In genomic region chr2:171996979-171997686, GRCm38 (mm10) we compare ENCODE assay signal across 9 mouse cellular contexts. TPM values are rescaled to one million over a fixed set of nuclear protein-coding genes. Genes with fewer than 3 reads are reported as not detected.
DNase-seq lines count a peak whose midpoint lies in the region; ATAC-seq lines count a peak whose summit lies in the region.
"Had no signal": no experiment of that assay in that cellular context is flagged by ENCODE, and none has a peak within 500 bp of the region (broad histone marks: within the 10 kb centered on the region; RNA-seq: fewer than 3 reads in every experiment).

No protein-coding gene starts in this region.

- H3K27ac ChIP-seq in kidney, embryonic 16.5 days (ENCODE audit: low read length) = no peak overlapping the region
- no peak overlapping the region for H3K27ac ChIP-seq in intestine, embryonic 16.5 days (ENCODE audit: low read length)
- no peak overlapping the region for H3K27ac ChIP-seq in midbrain, embryonic 15.5 days

- no peaks in the 10 kb centered on the region for H3K27me3 ChIP-seq in kidney, embryonic 16.5 days (ENCODE audit: insufficient read depth, low read length)
- no peaks in the 10 kb centered on the region for H3K27me3 ChIP-seq in intestine, embryonic 16.5 days (replicated peaks; ENCODE audit: control insufficient read depth, insufficient read depth, low read length)
- no peaks in the 10 kb centered on the region for H3K27me3 ChIP-seq in midbrain, embryonic 15.5 days (replicated peaks)
- H3K27me3 ChIP-seq: megakaryocyte, embryonic 14.5 days had no signal

- ATAC-seq in kidney, embryonic 16.5 days (ENCODE audit: low FRiP score, low TSS enrichment) = peak; percentile 89
- peak; percentile 73 for ATAC-seq in intestine, embryonic 16.5 days
- peak; percentile 75 for ATAC-seq in midbrain, embryonic 15.5 days (replicated peaks)

- peaks cover 11% of the 10 kb centered on the region; the same call in 1 of the 2 replicates for H3K4me1 ChIP-seq in kidney, embryonic 16.5 days (ENCODE audit: insufficient read depth, low read length)
- H3K4me1 ChIP-seq in intestine, embryonic 16.5 days (ENCODE audit: control insufficient read depth, insufficient read depth, low read length) = 0 out of 2 replicates have a peak, but pooled peaks cover 4% of the 10 kb centered on the region
- H3K4me1 ChIP-seq in midbrain, embryonic 15.5 days = 0 out of 2 replicates have a peak, but pooled peaks cover 2% of the 10 kb centered on the region
- H3K4me1 ChIP-seq: megakaryocyte, embryonic 14.5 days had no signal

- no peak overlapping the region for H3K4me3 ChIP-seq in kidney, embryonic 16.5 days (ENCODE audit: low read length)
- H3K4me3 ChIP-seq in intestine, embryonic 16.5 days (ENCODE audit: low read length) = no peak overlapping the region
- no peak overlapping the region for H3K4me3 ChIP-seq in midbrain, embryonic 15.5 days
- H3K4me3 ChIP-seq: megakaryocyte, embryonic 14.5 days had no signal

- no peaks in the 10 kb centered on the region for H3K36me3 ChIP-seq in kidney, embryonic 16.5 days (ENCODE audit: insufficient read depth, low read length)
- H3K36me3 ChIP-seq in intestine, embryonic 16.5 days (ENCODE audit: control insufficient read depth, insufficient read depth, low read length) = no peaks in the 10 kb centered on the region
- no peaks in the 10 kb centered on the region for H3K36me3 ChIP-seq in midbrain, embryonic 15.5 days (replicated peaks)

- peak; percentile 2 to 42 for DNase-seq in adrenal gland, postnatal 36 days
- DNase-seq in adrenal gland, postnatal 4 days (ENCODE audit: low spot score in 2 of 2) = no peak
- DNase-seq in kidney, adult 9 months = no peak
- no peak for DNase-seq in left cerebral cortex, postnatal 14 days (ENCODE audit: low spot score in 2 of 2)
- no peak for DNase-seq in spleen, postnatal 36 days (ENCODE audit: low spot score in 2 of 2)

- H3K4me2 ChIP-seq in kidney, embryonic 16.5 days (replicated peaks; ENCODE audit: low read depth, low read length) = no peak overlapping the region
- H3K4me2 ChIP-seq in intestine, embryonic 16.5 days (ENCODE audit: low read depth, low read length) = no peak overlapping the region
- H3K4me2 ChIP-seq in midbrain, embryonic 15.5 days = no peak overlapping the region

- no peaks in the 10 kb centered on the region; the same call in 1 of the 2 replicates for H3K9me3 ChIP-seq in kidney, embryonic 16.5 days (ENCODE audit: low read length)
- H3K9me3 ChIP-seq in intestine, embryonic 16.5 days (ENCODE audit: control insufficient read depth, low read length) = no peaks in the 10 kb centered on the region
- H3K9me3 ChIP-seq in midbrain, embryonic 15.5 days = no peaks in the 10 kb centered on the region

- no peak overlapping the region for H3K9ac ChIP-seq in kidney, embryonic 16.5 days (replicated peaks; ENCODE audit: low read length)
- H3K9ac ChIP-seq in intestine, embryonic 16.5 days (ENCODE audit: low read depth, low read length) = no peak overlapping the region
- no peak overlapping the region for H3K9ac ChIP-seq in midbrain, embryonic 15.5 days

- 51% methylated on average over 6 of the region's 6 CpGs for WGBS in kidney, embryonic 16.5 days
- WGBS in intestine, embryonic 16.5 days = 42% methylated on average over 6 of the region's 6 CpGs
- WGBS in midbrain, embryonic 15.5 days = 49% methylated on average over 6 of the region's 6 CpGs

- intact Hi-C loops in left cerebral cortex, postnatal 14 days (cut with DNase I) = no loop called here

RNA-seq across cellular contexts. Expression of gene Cbln4, which starts 46.1 kb away (rescaled TPM):
- total RNA-seq in adrenal gland, postnatal 36 days (2021) = not detected
- total RNA-seq in adrenal gland, postnatal 4 days (2021) = under 1 TPM in 1 of 2 experiments, not detected in 1; 0.17 TPM
- 4.5 and 4.9 TPM in 2 replicates for polyA plus RNA-seq in kidney, embryonic 16.5 days (2015; fragmentation: Nextera tagmentation; extraction: Ambion mirVana)
- polyA plus RNA-seq in intestine, embryonic 16.5 days (2015; fragmentation: Nextera tagmentation; extraction: Ambion mirVana) = 0.10 and 0.29 TPM in 2 replicates
- 34.4 and 39.8 TPM in 2 replicates for polyA plus RNA-seq in midbrain, embryonic 15.5 days (2015; fragmentation: Nextera tagmentation; extraction: Ambion mirVana)
- total RNA-seq in left cerebral cortex, postnatal 14 days (2021) = 10 to 100 TPM in 1 of 2 experiments, 1 to 10 TPM in 1; 5.3 to 12.1 TPM

Comparison
In these comparisons a context has a peak if more than half of its experiments do, and no peak if none do; other contexts are left out.
1. DNase-seq: peak in adrenal gland, postnatal 36 days (2 of 2); none in adrenal gland, postnatal 4 days (0 of 2), kidney, adult 9 months (single experiment), left cerebral cortex, postnatal 14 days (0 of 2) and spleen, postnatal 36 days (0 of 2).
2. RNA of gene Cbln4, which starts 46.1 kb away (total RNA-seq): 5.3 to 12.1 TPM in left cerebral cortex, postnatal 14 days; 0.17 TPM in adrenal gland, postnatal 4 days and not detected in adrenal gland, postnatal 36 days; every median in the first group is over 4 times any median in the second.
3. Peak in every context shown above with its lines, with median percentiles within 50 percentile points of each other: ATAC-seq.